Mouse (Mus musculus): ENCODE results near the gene Ltbp1. TPM values are rescaled to one million over a fixed set of nuclear protein-coding genes. Genes with fewer than 3 reads are reported as not detected.

Ltbp1 gene
- total and polyA plus RNA-seq, 3 experiments: 0.01 to 0.04 TPM; not detected in 1

GRCm38 (mm10) chr17:75305714-75306113 lies 300.3 kb downstream of the Ltbp1 start:
- no peak for DNase-seq (ENCODE audit: low read depth, low spot score)
- TF ChIP-seq ZC3H11A (IDR thresholded peaks at IDR 0.05; ENCODE audit: low read depth, low read length) (no peak), POLR2AphosphoS5 (IDR thresholded peaks at IDR 0.05; ENCODE audit: borderline replicate concordance, low read depth, low read length) (no peak), KAT2A (conservative IDR thresholded peaks at IDR 0.05; ENCODE audit: low read depth, low read length) (no peak), TCF12 (IDR thresholded peaks at IDR 0.05; ENCODE audit: low read depth, low read length) (no peak), HCFC1 (IDR thresholded peaks at IDR 0.05; ENCODE audit: low read depth, low read length) (no peak), ZMIZ1 (IDR thresholded peaks at IDR 0.05; ENCODE audit: low read depth, low read length) (no peak), SIN3A (IDR thresholded peaks at IDR 0.05; ENCODE audit: low read length) (no peak), ZNF384 (IDR thresholded peaks at IDR 0.05; ENCODE audit: low read depth, low read length) (no peak), USF2 (IDR thresholded peaks at IDR 0.05; ENCODE audit: borderline replicate concordance in 1 of 2, insufficient read depth in 1 of 2, low read depth in 1 of 2, low read length in 2 of 2) (no peak), GATA1 (IDR thresholded peaks at IDR 0.05; ENCODE audit: low read depth, low read length) (no peak), SMC3 (IDR thresholded peaks at IDR 0.05; ENCODE audit: low read depth, low read length) (no peak), JUND (IDR thresholded peaks at IDR 0.05; ENCODE audit: low read depth, low read length) (no peak)
- no peaks in the 10 kb centered on the region for H3K27me3 ChIP-seq (ENCODE audit: control insufficient read depth in 1 of 2, insufficient read depth in 2 of 2, low read length in 2 of 2)
- no peak overlapping the region for H3K27ac ChIP-seq (ENCODE audit: control insufficient read depth, low read depth, low read length)
- no peak overlapping the region for H3K4me3 ChIP-seq (ENCODE audit: control insufficient read depth in 1 of 2, insufficient read depth in 1 of 2, low read depth in 2 of 2, low read length in 2 of 2)
- no peaks in the 10 kb centered on the region for H3K36me3 ChIP-seq (ENCODE audit: control insufficient read depth in 1 of 2, insufficient read depth in 2 of 2, low read length in 2 of 2)
- no peaks in the 10 kb centered on the region for H3K79me2 ChIP-seq (ENCODE audit: control insufficient read depth, insufficient read depth, low read length, poor library complexity)
- H3K9me3 ChIP-seq (replicated peaks; ENCODE audit: insufficient read depth, low read length): no peaks in the 10 kb centered on the region
- no peak overlapping the region for H3K9ac ChIP-seq (ENCODE audit: control insufficient read depth, low read depth, low read length, poor library complexity, severe bottlenecking)
- H3K4me1 ChIP-seq (ENCODE audit: control insufficient read depth in 1 of 2, insufficient read depth in 2 of 2, low read length in 2 of 2): no peaks in the 10 kb centered on the region

GRCm38 (mm10) chr17:75307070-75308011 lies 302.0 kb downstream of the Ltbp1 start:
- no peak for DNase-seq (ENCODE audit: low read depth, low spot score)
- no peak for TF ChIP-seq ZMIZ1 (IDR thresholded peaks at IDR 0.05; ENCODE audit: low read depth, low read length)
- TF ChIP-seq CTCF (IDR thresholded peaks at IDR 0.05 in 2 of 3, conservative IDR thresholded peaks at IDR 0.05 in 1 of 3; ENCODE audit: control insufficient read depth in 1 of 3, insufficient read depth in 1 of 3, low read depth in 2 of 3, low read length in 3 of 3, poor library complexity in 1 of 3, severe bottlenecking in 1 of 3): no peak
- no peak overlapping the region for H3K4me3 ChIP-seq (ENCODE audit: control insufficient read depth in 1 of 2, insufficient read depth in 1 of 2, low read depth in 2 of 2, low read length in 2 of 2)
- no peaks in the 10 kb centered on the region; a peak in 1 of 4 replicates for H3K27me3 ChIP-seq (ENCODE audit: control insufficient read depth in 1 of 2, insufficient read depth in 2 of 2, low read length in 2 of 2)
- H3K9me3 ChIP-seq (replicated peaks; ENCODE audit: insufficient read depth, low read length): no peaks in the 10 kb centered on the region
- H3K79me2 ChIP-seq (ENCODE audit: control insufficient read depth, insufficient read depth, low read length, poor library complexity): no peaks in the 10 kb centered on the region
- no peaks in the 10 kb centered on the region for H3K36me3 ChIP-seq (ENCODE audit: control insufficient read depth in 1 of 2, insufficient read depth in 2 of 2, low read length in 2 of 2)
- no peak overlapping the region for H3K27ac ChIP-seq (ENCODE audit: control insufficient read depth, low read depth, low read length)
- no peak overlapping the region for H3K9ac ChIP-seq (ENCODE audit: control insufficient read depth, low read depth, low read length, poor library complexity, severe bottlenecking)
- H3K4me1 ChIP-seq (ENCODE audit: control insufficient read depth in 1 of 2, insufficient read depth in 2 of 2, low read length in 2 of 2): no peaks in the 10 kb centered on the region

Data from MEL (cell line).